Mouse (Mus musculus) left cerebral cortex, adult 2 months (tissue): ENCODE data around the gene Gm5868. TPM values are rescaled to one million over a fixed set of nuclear protein-coding genes. Genes with fewer than 3 reads are reported as not detected.
"Not testable (repeated sequence)": the region's sequence is repeated elsewhere in the genome, so short reads cannot be mapped to it uniquely, and the experiment has no call there.

Experiments
- DNase-seq, 2 experiments: peaks; one replicate each; pipeline ENCODE4 v3.0.0; 2021 to 2022; ENCODE audit warnings: low spot score in 2 of 2, mixed read lengths in 1 of 2; ENCODE audit errors: extremely low spot score in 1 of 2
- H3K27ac ChIP-seq: fragments of 200-600 bp; 2 replicates; pipeline ENCODE4 v1.8.1; 2022
- H3K4me3 ChIP-seq: fragments of 200-600 bp; 2 replicates; pipeline ENCODE4 v1.8.1; 2022
- CTCF ChIP-seq: fragments of 200-600 bp; IDR thresholded peaks from 2 replicates; pipeline ENCODE4 v1.8.1; 2022; ENCODE audit warnings: antibody characterized with exemption, mild to moderate bottlenecking, moderate library complexity
- intact Hi-C: fragments of 180-260 bp; cut with DNase I; formaldehyde crosslinking; loops from one replicate; pipeline ENCODE4 v1.15.1; 2025
- long read RNA-seq, 2 experiments: library from polyadenylated mRNA; stranded (forward); transcript quantifications; one replicate each; pipeline ENCODE4 v2.0.0; 2021; ENCODE audit warnings: borderline mapping rate in 2 of 2
- total RNA-seq, 2 experiments: library from RNA; stranded (reverse); gene quantifications; 2 replicates each; pipeline ENCODE4 v1.2.3; 2021

Gm5868 gene
- under 1 TPM in 1 of 2 experiments, not detected in 1; 0.42 TPM for total RNA-seq
- long read RNA-seq, experiment 1, partial matches to known transcripts = 1 of 1 reads
- long read RNA-seq, experiment 1, other reads (novel, unspliced or antisense) = 0 of 1 reads
- long read RNA-seq, experiment 2 = 0 reads

GRCm38 (mm10) chr5:72587192-72587681 is at the start of gene Gm5868:
Gm5868 (minus strand) TSS chr5:72587551.
- intact Hi-C loops = loop anchor here (5.0 kb wide), 1 partner anchor 420 kb away; the partner anchor contains the start of gene Slc10a4
- H3K4me3 ChIP-seq = no peak within 1 kb of the TSS
- DNase-seq = no peak
- no peak for TF ChIP-seq CTCF
- H3K27ac ChIP-seq = no peak within 1 kb of the TSS

GRCm38 (mm10) chr5:72636576-72636975 is 49.2 kb upstream of the Gm5868 start:
- Histone ChIP-seq H3K27ac (no peak overlapping the region), H3K4me3 (no peak overlapping the region)
- intact Hi-C loops = no loop called here
- TF ChIP-seq CTCF = no peak
- DNase-seq = no peak

GRCm38 (mm10) chr5:72636122-72636521 is 48.8 kb upstream of the Gm5868 start:
- Histone ChIP-seq H3K4me3 (no peak overlapping the region), H3K27ac (no peak overlapping the region)
- intact Hi-C loops = no loop called here
- DNase-seq = no peak
- TF ChIP-seq CTCF = no peak

GRCm38 (mm10) chr5:72634791-72635271 is 47.5 kb upstream of the Gm5868 start:
- Histone ChIP-seq H3K27ac (no peak overlapping the region), H3K4me3 (no peak overlapping the region)
- no peak for TF ChIP-seq CTCF
- intact Hi-C loops = no loop called here
- DNase-seq = no peak

- Histone ChIP-seq H3K4me3 (no peak overlapping the region), H3K27ac (no peak overlapping the region)
- TF ChIP-seq CTCF = no peak
- intact Hi-C loops = no loop called here
- DNase-seq = no peak
Observed at GRCm38 (mm10) chr5:72630026-72630425, 42.7 kb upstream of the Gm5868 start.

- intact Hi-C loops = no loop called here
- TF ChIP-seq CTCF = no peak; the same call in 1 of the 2 replicates
- Histone ChIP-seq H3K4me3 (no peak overlapping the region), H3K27ac (no peak overlapping the region)
- DNase-seq = no peak
Observed at GRCm38 (mm10) chr5:72621022-72621421, 33.7 kb upstream of the Gm5868 start.

GRCm38 (mm10) chr5:72617413-72617812 is 30.1 kb upstream of the Gm5868 start:
- no peak for TF ChIP-seq CTCF
- DNase-seq = no peak
- intact Hi-C loops = no loop called here
- Histone ChIP-seq H3K4me3 (no peak overlapping the region), H3K27ac (no peak overlapping the region)

- TF ChIP-seq CTCF = no peak
- intact Hi-C loops = no loop called here
- no peak overlapping the region for H3K27ac ChIP-seq
- no peak for DNase-seq
- no peak overlapping the region for H3K4me3 ChIP-seq
Observed at GRCm38 (mm10) chr5:72603138-72603537, 15.8 kb upstream of the Gm5868 start.

- DNase-seq = peak; percentile 15 to 24
Observed at GRCm38 (mm10) chr5:72601006-72601405, 13.7 kb upstream of the Gm5868 start.

GRCm38 (mm10) chr5:72586667-72587191 is 622 bp downstream of the Gm5868 start:
- intact Hi-C loops = loop anchor here (5.0 kb wide), 1 partner anchor 421 kb away; the partner anchor contains the start of gene Slc10a4
- not testable (repeated sequence) for DNase-seq, H3K4me3 ChIP-seq, H3K27ac ChIP-seq

More at GRCm38 (mm10) chr5:72601006-72601405, 13.7 kb upstream of the Gm5868 start:
- Histone ChIP-seq H3K4me3 (no peak overlapping the region), H3K27ac (no peak overlapping the region)
- intact Hi-C loops = no loop called here
- peak; percentile 40 for TF ChIP-seq CTCF

- DNase-seq, H3K27ac ChIP-seq, H3K4me3 ChIP-seq: not testable (repeated sequence)
- intact Hi-C loops = loop anchor here (5.0 kb wide), 1 partner anchor 421 kb away; the partner anchor contains the start of gene Slc10a4
- peak; percentile 24 for TF ChIP-seq CTCF
Observed at GRCm38 (mm10) chr5:72586122-72586521, 1.2 kb downstream of the Gm5868 start.

- intact Hi-C loops = not testable (repeated sequence)
- H3K4me3 ChIP-seq = 0 out of 2 replicates have a peak within 1 kb of the TSS, but pooled peaks have one; percentile 19
Observed at GRCm38 (mm10) chr5:72580970-72581332, 6.4 kb downstream of the Gm5868 start, which contains the start of gene Zar1. Zar1 (minus strand) TSS chr5:72581254.

GRCm38 (mm10) chr5:72580088-72580969 is 7.0 kb downstream of the Gm5868 start:
- DNase-seq, intact Hi-C loops: not testable (repeated sequence)
- 0 out of 2 replicates have a peak overlapping the region, but pooled peaks have one; percentile 19 for H3K4me3 ChIP-seq

More at GRCm38 (mm10) chr5:72580970-72581332, 6.4 kb downstream of the Gm5868 start, which contains the start of gene Zar1:
- not testable (repeated sequence) for DNase-seq, H3K27ac ChIP-seq

GRCm38 (mm10) chr5:72579599-72579998 is 7.8 kb downstream of the Gm5868 start:
- H3K4me3 ChIP-seq, DNase-seq, intact Hi-C loops, H3K27ac ChIP-seq: not testable (repeated sequence)

More at GRCm38 (mm10) chr5:72580088-72580969, 7.0 kb downstream of the Gm5868 start:
- not testable (repeated sequence) for H3K27ac ChIP-seq
